Mouse (Mus musculus): ENCODE data around the gene Tns4. TPM values are rescaled to one million over a fixed set of nuclear protein-coding genes. Genes with fewer than 3 reads are reported as not detected.

Gene Tns4
- polyA plus RNA-seq, 1 experiment from 2014 or later = 0.22 TPM

DNA sequence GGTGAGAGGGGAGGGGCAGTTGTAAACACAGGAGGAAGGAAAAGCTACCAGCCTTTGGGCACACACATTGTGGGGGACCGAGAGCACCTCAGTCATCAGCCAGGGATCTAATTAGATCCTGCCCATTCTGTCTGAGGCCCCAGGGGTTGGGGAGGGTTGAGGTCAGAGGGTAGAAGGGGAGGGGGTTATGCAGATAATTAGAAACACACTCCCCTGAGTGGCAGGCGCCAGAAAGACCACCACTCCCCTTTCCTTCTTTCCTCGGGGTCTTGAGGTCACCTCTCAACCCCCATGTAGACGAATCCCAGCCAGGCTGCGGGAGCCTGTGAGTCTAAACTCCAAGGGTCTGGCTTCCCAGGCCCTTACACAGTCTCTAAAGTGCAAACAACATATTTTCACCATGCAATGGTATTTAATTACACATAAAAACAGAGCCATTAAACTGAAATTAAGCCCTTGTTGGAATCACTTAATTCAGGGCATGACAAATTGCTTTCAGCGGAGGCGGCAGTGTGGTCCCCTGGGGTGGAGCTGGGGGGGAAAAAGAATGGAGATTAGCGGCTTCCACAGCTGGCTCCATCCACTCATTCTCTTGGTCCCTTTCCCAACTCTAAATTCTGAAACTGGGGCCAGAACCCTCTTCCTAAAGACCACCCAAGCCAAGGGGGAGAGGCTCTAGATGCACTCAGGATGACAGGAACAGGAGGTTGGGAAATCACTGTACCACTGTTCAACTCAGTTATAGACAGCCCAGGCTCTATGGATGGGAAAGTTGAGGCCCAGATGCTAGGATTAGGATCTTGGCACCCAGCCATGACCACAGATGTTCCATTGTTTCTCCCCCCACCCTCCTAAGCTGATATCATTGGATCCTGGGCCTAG is 33.3 kb downstream of the Tns4 start:
- 6% methylated on average over 8 of the region's 8 CpGs for WGBS
- Histone ChIP-seq H3K36me3 (replicated peaks; ENCODE audit: control insufficient read depth, insufficient read depth, low read depth, low read length) (peaks cover 13% of the 10 kb centered on the region), H3K4me2 (ENCODE audit: low read depth, low read length) (no peak overlapping the region; the same call in 1 of the 2 replicates), H3K27me3 (ENCODE audit: control insufficient read depth, insufficient read depth, low read length) (no peaks in the 10 kb centered on the region), H3K4me3 (ENCODE audit: low read depth, low read length) (no peak overlapping the region), H3K4me1 (ENCODE audit: control insufficient read depth, insufficient read depth, low read length) (peaks cover 5% of the 10 kb centered on the region), H3K9ac (replicated peaks; ENCODE audit: low read length) (no peak overlapping the region), H3K9me3 (replicated peaks; ENCODE audit: control insufficient read depth, low read length) (no peaks in the 10 kb centered on the region), H3K27ac (replicated peaks; ENCODE audit: low read depth, low read length) (peak overlapping the region; percentile 66)
- DNase-seq (ENCODE audit: low spot score) (peak; percentile 81), ATAC-seq (replicated peaks; ENCODE audit: insufficient number of reproducible peaks, low FRiP score, low TSS enrichment, low read depth) (peak; percentile 78)

DNA sequence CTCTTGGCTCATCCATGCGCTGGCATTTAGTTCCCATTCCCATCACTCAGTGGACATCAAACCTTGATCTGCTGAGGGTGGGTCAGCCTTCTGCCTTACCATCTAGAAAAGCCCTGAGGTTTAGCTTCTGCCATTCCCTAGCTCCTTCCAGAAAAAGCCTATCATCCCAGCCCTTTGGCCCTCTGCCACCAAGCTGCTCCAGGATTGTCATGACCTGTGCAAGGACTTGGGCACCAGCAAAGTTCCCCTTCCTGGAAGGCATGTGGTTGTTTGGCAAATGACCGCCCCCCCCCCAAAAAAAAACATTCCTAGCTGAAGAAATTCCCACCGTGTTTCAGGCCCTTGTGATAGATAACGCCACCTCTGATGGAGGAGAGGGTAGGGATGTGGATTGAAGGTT is 34.0 kb downstream of the Tns4 start:
- Histone ChIP-seq H3K9ac (replicated peaks; ENCODE audit: low read length) (no peak overlapping the region), H3K4me2 (ENCODE audit: low read depth, low read length) (no peak overlapping the region; the same call in 1 of the 2 replicates), H3K9me3 (replicated peaks; ENCODE audit: control insufficient read depth, low read length) (no peaks in the 10 kb centered on the region), H3K4me3 (ENCODE audit: low read depth, low read length) (no peak overlapping the region), H3K36me3 (replicated peaks; ENCODE audit: control insufficient read depth, insufficient read depth, low read depth, low read length) (peaks cover 17% of the 10 kb centered on the region), H3K4me1 (ENCODE audit: control insufficient read depth, insufficient read depth, low read length) (peaks cover 5% of the 10 kb centered on the region), H3K27ac (replicated peaks; ENCODE audit: low read depth, low read length) (peak overlapping the region; percentile 66), H3K27me3 (ENCODE audit: control insufficient read depth, insufficient read depth, low read length) (no peaks in the 10 kb centered on the region)
- DNase-seq (ENCODE audit: low spot score) (no peak), ATAC-seq (replicated peaks; ENCODE audit: insufficient number of reproducible peaks, low FRiP score, low TSS enrichment, low read depth) (no peak)
- 26% methylated on average over 4 of the region's 4 CpGs for WGBS

DNA sequence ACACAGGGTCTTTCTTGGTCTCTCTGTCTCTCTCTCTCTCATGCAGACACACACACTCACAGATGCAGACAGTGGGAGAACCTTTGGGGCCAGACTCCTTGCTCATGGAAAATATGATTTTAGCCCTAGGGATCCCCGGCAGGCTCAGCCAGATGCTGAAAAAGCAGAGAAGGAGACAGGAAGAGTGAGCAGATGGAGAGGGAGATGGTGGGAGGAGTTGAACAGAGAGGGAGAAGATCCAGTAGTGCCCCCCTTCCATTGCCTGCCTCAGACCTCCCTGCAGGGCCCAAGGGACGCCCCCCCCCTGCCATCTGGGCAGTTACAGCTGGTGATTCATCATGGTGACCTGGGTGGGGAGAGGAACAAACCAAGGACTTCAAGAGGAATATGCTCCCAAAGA is 41.5 kb downstream of the Tns4 start:
- H3K4me3 ChIP-seq (ENCODE audit: low read depth, low read length) = no peak overlapping the region
- H3K27me3 ChIP-seq (ENCODE audit: control insufficient read depth, insufficient read depth, low read length) = no peaks in the 10 kb centered on the region
- H3K36me3 ChIP-seq (replicated peaks; ENCODE audit: control insufficient read depth, insufficient read depth, low read depth, low read length) = peaks cover 39% of the 10 kb centered on the region
- H3K9me3 ChIP-seq (replicated peaks; ENCODE audit: control insufficient read depth, low read length) = no peaks in the 10 kb centered on the region
- no peak for DNase-seq (ENCODE audit: low spot score)
- ATAC-seq (replicated peaks; ENCODE audit: insufficient number of reproducible peaks, low FRiP score, low TSS enrichment, low read depth) = no peak
- peak overlapping the region; percentile 24; the same call in 1 of the 2 replicates for H3K4me2 ChIP-seq (ENCODE audit: low read depth, low read length)
- WGBS = 64% methylated on average over 2 of the region's 2 CpGs
- H3K4me1 ChIP-seq (ENCODE audit: control insufficient read depth, insufficient read depth, low read length) = peaks cover 8% of the 10 kb centered on the region
- peak overlapping the region; percentile 79 for H3K27ac ChIP-seq (replicated peaks; ENCODE audit: low read depth, low read length)
- H3K9ac ChIP-seq (replicated peaks; ENCODE audit: low read length) = no peak overlapping the region

DNA sequence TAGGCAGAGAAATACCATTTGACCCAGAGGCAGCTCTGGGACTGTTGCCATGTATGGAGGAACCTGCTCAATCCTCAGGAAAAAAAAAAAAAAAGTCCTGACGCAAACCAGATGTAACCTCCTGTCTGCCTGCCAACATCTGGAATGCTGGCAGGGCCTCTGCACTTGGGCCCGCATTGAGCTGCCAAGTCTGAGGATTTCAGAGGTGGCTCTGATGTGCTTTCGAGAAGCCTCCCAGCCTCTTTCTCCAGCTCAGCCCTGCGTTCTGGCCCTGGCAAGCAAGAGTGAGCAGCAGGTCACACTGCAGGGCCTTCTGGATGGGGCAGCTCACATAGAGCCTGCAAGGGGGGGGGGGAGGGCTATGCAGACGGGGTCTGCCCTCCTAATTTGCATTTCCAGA is 42.0 kb downstream of the Tns4 start:
- no peaks in the 10 kb centered on the region for H3K27me3 ChIP-seq (ENCODE audit: control insufficient read depth, insufficient read depth, low read length)
- H3K4me1 ChIP-seq (ENCODE audit: control insufficient read depth, insufficient read depth, low read length) = peaks cover 8% of the 10 kb centered on the region
- ATAC-seq (replicated peaks; ENCODE audit: insufficient number of reproducible peaks, low FRiP score, low TSS enrichment, low read depth) (no peak), DNase-seq (ENCODE audit: low spot score) (peak; percentile 87)
- no peaks in the 10 kb centered on the region for H3K9me3 ChIP-seq (replicated peaks; ENCODE audit: control insufficient read depth, low read length)
- H3K36me3 ChIP-seq (replicated peaks; ENCODE audit: control insufficient read depth, insufficient read depth, low read depth, low read length) = peaks cover 37% of the 10 kb centered on the region
- WGBS = 23% methylated on average over 5 of the region's 5 CpGs
- H3K4me2 ChIP-seq (ENCODE audit: low read depth, low read length) = peak overlapping the region; percentile 24; the same call in 1 of the 2 replicates
- peak overlapping the region; percentile 3; the same call in 1 of the 2 replicates for H3K4me3 ChIP-seq (ENCODE audit: low read depth, low read length)
- peak overlapping the region; percentile 25; the same call in 1 of the 2 replicates for H3K9ac ChIP-seq (replicated peaks; ENCODE audit: low read length)
- H3K27ac ChIP-seq (replicated peaks; ENCODE audit: low read depth, low read length) = peak overlapping the region; percentile 79

DNA sequence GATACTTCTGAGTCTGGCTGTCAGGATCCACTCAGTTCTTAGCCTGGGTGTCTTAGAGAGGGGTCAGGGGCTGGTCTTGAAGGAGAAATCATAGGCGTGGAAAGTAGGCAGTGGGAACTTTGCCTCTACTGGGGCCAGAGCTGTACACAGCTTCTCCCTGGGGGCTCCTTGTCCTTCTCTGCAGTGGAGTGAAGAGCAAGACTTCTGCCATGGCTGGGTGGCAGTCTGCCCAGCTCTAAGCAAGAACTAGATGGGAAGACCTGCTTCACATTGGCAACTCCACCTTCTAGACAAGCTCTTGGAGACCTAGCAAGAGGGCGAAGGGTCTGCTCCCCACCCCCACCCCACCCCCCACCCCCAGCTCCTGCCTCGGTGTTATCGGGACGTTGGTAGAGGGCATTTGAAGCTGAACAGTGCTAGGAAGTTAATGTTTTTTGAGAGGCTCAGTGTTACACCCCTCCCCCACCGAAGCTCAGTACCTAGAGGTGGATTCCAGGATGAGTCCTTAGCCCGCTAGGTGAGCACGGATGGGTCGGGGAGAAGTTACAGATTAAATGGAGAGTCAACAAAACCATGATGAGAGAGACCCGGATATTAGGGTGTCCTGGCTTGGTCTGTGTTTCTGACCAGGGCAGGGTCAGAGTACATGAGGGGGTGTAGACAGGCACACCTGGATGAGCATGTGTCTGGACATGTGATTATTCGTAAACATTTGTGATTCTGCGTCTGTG is 43.8 kb downstream of the Tns4 start:
- H3K4me3 ChIP-seq (ENCODE audit: low read depth, low read length) = peak overlapping the region; percentile 10; the same call in 1 of the 2 replicates
- peak overlapping the region; percentile 10 for H3K4me2 ChIP-seq (ENCODE audit: low read depth, low read length)
- H3K27me3 ChIP-seq (ENCODE audit: control insufficient read depth, insufficient read depth, low read length) = no peaks in the 10 kb centered on the region
- DNase-seq (ENCODE audit: low spot score) = no peak
- WGBS = 74% methylated on average over 12 of the region's 12 CpGs
- ATAC-seq (replicated peaks; ENCODE audit: insufficient number of reproducible peaks, low FRiP score, low TSS enrichment, low read depth) = no peak
- peaks cover 8% of the 10 kb centered on the region for H3K4me1 ChIP-seq (ENCODE audit: control insufficient read depth, insufficient read depth, low read length)
- H3K27ac ChIP-seq (replicated peaks; ENCODE audit: low read depth, low read length) = no peak overlapping the region
- H3K9ac ChIP-seq (replicated peaks; ENCODE audit: low read length) = no peak overlapping the region; the same call in 1 of the 2 replicates
- H3K9me3 ChIP-seq (replicated peaks; ENCODE audit: control insufficient read depth, low read length) = no peaks in the 10 kb centered on the region
- H3K36me3 ChIP-seq (replicated peaks; ENCODE audit: control insufficient read depth, insufficient read depth, low read depth, low read length) = peaks cover 22% of the 10 kb centered on the region

DNA sequence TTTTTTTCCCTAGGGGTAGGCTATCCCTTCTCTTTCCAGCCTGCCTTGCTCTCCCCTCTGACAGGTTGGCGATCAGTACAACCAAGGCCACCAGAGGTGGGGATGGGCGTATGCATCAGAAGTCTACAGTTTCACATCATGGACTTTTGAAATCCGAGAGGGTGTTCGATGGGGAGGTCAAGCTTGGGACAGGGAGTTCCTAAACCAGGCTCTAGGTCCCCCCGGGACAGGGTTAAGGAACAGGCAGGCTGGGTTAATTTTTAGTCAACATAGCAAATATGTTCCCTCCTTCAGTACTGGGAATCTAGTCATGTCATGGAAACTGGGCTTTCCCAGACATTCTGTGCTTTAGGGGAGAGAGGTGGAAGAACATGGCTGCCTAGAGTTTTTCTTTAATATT is 44.8 kb downstream of the Tns4 start:
- Histone ChIP-seq H3K4me2 (ENCODE audit: low read depth, low read length) (peak overlapping the region; percentile 10), H3K27ac (replicated peaks; ENCODE audit: low read depth, low read length) (no peak overlapping the region), H3K27me3 (ENCODE audit: control insufficient read depth, insufficient read depth, low read length) (no peaks in the 10 kb centered on the region), H3K4me1 (ENCODE audit: control insufficient read depth, insufficient read depth, low read length) (peaks cover 8% of the 10 kb centered on the region), H3K36me3 (replicated peaks; ENCODE audit: control insufficient read depth, insufficient read depth, low read depth, low read length) (peaks cover 14% of the 10 kb centered on the region; the same call in 1 of the 2 replicates), H3K9me3 (replicated peaks; ENCODE audit: control insufficient read depth, low read length) (no peaks in the 10 kb centered on the region), H3K4me3 (ENCODE audit: low read depth, low read length) (no peak overlapping the region), H3K9ac (replicated peaks; ENCODE audit: low read length) (no peak overlapping the region)
- WGBS = 42% methylated on average over 5 of the region's 5 CpGs
- DNase-seq (ENCODE audit: low spot score) (no peak), ATAC-seq (replicated peaks; ENCODE audit: insufficient number of reproducible peaks, low FRiP score, low TSS enrichment, low read depth) (no peak)

DNA sequence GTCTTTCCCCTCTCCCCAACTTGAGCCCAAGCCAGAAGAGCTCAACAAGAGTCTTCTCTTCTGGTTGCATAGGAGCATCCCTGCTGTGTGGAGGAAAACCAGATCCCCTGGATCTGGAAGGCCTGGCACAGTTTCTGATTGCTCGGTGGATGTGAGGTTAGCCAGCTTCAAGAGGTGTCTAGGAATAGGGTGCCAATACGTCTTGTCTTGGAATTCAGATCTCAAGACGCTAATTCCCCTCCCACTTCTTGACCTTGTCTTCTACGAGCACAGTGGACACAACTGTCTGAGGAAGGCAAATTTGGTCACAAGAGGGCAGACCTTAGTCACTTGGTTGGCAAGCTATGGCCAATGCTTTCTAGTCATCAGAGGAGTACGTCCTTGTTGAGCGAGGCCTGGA is 45.5 kb downstream of the Tns4 start:
- no peak for ATAC-seq (replicated peaks; ENCODE audit: insufficient number of reproducible peaks, low FRiP score, low TSS enrichment, low read depth)
- Histone ChIP-seq H3K9ac (replicated peaks; ENCODE audit: low read length) (no peak overlapping the region), H3K4me1 (ENCODE audit: control insufficient read depth, insufficient read depth, low read length) (peaks cover 8% of the 10 kb centered on the region)

More for the DNA sequence above, 45.5 kb downstream of the Tns4 start:
- Histone ChIP-seq H3K27me3 (ENCODE audit: control insufficient read depth, insufficient read depth, low read length) (no peaks in the 10 kb centered on the region), H3K36me3 (replicated peaks; ENCODE audit: control insufficient read depth, insufficient read depth, low read depth, low read length) (peaks cover 7% of the 10 kb centered on the region; the same call in 1 of the 2 replicates), H3K4me3 (ENCODE audit: low read depth, low read length) (peak overlapping the region; percentile 21), H3K27ac (replicated peaks; ENCODE audit: low read depth, low read length) (0 out of 2 replicates have a peak overlapping the region, but pooled peaks have one; percentile 9), H3K9me3 (replicated peaks; ENCODE audit: control insufficient read depth, low read length) (no peaks in the 10 kb centered on the region), H3K4me2 (ENCODE audit: low read depth, low read length) (peak overlapping the region; percentile 10)
- WGBS = 64% methylated on average over 6 of the region's 6 CpGs
- no peak for DNase-seq (ENCODE audit: low spot score)

All from embryonic facial prominence, embryonic 11.5 days (tissue).